Mouse (Mus musculus): ENCODE measurements around the gene Qrfp.

The Qrfp gene

GRCm38 (mm10) chr2:31770781-31771441 lies 39.5 kb downstream of the Qrfp start:
- DNase-seq (ENCODE audit: low spot score in 2 of 2), result peak; percentile 26 to 39

GRCm38 (mm10) chr2:31769631-31770111 lies 40.7 kb downstream of the Qrfp start:
- no peak for DNase-seq (ENCODE audit: low spot score in 2 of 2)

DNA sequence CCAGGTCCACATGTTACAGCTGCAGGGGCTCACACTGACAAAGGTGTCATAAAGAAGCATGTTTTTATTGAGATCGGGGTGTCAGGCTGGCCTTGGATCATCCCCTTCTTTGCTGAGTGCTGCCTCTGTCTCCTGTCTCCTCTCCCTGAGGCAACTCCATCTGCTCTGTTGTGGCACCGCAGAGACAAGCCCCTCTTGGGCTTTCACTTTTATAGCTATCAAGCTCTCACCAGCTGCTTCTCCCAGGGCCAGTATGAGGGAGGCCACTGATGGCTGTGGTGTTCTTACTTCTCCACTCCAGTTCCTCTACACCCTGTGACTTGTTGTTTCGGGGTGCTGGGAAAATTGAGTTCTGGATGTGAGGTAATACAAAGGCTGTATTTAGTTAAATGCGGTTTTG lies 41.3 kb downstream of the Qrfp start:
- no peak for DNase-seq (ENCODE audit: low spot score in 2 of 2)

- no peak for DNase-seq (ENCODE audit: low spot score in 2 of 2)
These were observed 42.6 kb downstream of the Qrfp start for GRCm38 (mm10) chr2:31767815-31768214.

GRCm38 (mm10) chr2:31767104-31767503 lies 43.3 kb downstream of the Qrfp start:
- DNase-seq (ENCODE audit: low spot score in 2 of 2), result no peak

DNA sequence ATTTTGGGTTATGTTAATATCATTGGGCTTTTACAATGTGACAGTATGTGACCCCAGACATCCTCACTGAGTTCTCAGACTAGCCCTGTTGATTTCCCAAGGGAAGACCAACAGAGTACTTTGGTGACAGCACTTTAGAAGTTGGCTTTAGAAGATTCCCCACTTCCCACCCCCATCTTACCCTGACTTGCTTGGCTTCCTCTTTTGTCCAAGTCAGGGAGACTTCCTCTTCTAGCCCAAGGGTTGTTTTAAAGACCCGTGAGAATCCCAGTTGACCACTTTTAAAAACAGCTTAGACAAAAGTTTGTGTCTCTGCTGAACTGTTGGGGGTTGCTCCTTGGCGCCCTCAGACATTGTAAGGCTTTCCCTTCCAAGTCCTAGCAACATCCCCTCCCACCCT lies 47.1 kb downstream of the Qrfp start:
- no peak for DNase-seq (ENCODE audit: low spot score in 2 of 2)

DNA sequence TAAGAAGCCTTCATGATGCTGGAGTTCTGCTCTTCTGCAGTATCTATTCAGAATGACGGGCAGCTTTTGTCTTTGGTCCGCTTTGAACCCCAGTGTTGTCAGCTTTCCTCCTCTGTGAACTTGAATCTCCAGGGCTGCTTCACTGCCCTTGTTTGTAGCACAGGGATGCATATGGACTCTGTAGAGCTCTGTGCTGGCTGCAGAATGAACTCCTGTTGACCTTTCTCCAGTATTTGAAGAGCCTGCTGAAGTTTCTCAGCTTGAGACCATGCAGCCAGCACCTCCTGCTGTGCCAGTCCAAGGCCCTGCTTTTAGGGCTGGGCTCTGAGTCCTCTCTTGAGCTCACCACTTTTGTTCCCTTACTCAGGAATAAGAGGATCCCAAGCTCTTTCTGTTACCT lies 47.5 kb downstream of the Qrfp start:
- DNase-seq (ENCODE audit: low spot score in 2 of 2), result no peak

DNA sequence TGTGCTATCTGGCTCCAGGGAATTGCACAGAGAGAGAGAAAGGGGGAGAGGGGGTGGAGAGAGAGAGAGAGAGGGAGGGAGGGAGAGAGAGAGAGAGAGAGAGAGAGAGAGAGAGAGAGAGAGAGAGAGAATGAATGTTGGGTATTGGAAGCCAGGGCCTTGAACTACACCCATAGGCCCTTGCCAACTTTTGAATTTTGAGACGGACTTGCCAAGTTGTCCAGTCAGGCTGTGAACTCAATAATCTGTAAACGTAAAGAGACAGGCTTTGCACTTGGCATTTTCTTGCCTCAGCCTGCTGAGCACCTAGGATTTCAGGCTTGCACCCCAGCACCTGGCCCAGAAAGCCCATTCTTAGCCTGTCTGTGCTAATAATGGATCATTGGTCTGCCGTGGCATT lies 48.2 kb downstream of the Qrfp start:
- DNase-seq (ENCODE audit: low spot score in 2 of 2), result no peak

- no peak for DNase-seq (ENCODE audit: low spot score in 2 of 2)
These were observed 48.8 kb downstream of the Qrfp start for GRCm38 (mm10) chr2:31761585-31761984.

- DNase-seq (ENCODE audit: low spot score in 2 of 2), result no peak
These were observed 49.3 kb downstream of the Qrfp start for GRCm38 (mm10) chr2:31761115-31761531.

GRCm38 (mm10) chr2:31760486-31760885 lies 49.9 kb downstream of the Qrfp start:
- no peak for DNase-seq (ENCODE audit: low spot score in 2 of 2)

DNA sequence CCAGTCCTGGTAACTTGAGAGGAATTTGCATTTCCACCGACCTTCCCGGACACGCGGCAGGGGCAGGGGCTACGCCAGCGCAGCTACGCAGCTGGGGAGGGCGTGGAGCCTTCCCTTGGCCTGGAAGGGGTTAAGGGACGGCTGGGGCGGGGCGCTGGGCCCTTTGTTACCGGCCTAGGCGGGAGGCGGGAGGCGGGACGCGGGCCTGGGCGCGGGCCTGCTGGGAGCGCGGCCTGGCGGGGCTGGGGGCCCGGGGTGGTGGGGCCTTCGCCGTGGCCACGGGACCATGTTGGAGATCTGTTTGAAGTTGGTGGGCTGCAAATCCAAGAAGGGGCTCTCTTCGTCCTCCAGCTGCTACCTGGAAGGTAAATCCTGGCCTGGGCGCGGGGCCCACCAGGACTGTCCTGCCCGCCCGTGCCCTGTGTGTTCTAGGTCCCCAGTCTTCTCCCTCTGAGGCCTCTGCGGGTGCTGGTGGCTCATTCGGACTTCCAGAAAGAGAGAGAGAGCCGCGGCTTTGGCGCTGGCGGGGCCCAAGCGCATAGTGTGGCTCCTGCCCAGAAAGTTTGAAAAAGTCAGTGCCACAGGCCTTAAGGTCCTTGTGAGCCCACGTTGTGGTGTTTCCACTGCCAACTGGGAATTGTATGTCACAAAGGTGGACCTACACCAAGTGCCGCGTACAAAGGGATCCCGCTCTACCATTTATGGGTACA lies 50.5 kb downstream of the Qrfp start:
- peak; percentile 43 to 52 for DNase-seq (ENCODE audit: low spot score in 2 of 2)

- no peak for DNase-seq (ENCODE audit: low spot score in 2 of 2)
These were observed 51.4 kb downstream of the Qrfp start for GRCm38 (mm10) chr2:31758966-31759365.

DNA sequence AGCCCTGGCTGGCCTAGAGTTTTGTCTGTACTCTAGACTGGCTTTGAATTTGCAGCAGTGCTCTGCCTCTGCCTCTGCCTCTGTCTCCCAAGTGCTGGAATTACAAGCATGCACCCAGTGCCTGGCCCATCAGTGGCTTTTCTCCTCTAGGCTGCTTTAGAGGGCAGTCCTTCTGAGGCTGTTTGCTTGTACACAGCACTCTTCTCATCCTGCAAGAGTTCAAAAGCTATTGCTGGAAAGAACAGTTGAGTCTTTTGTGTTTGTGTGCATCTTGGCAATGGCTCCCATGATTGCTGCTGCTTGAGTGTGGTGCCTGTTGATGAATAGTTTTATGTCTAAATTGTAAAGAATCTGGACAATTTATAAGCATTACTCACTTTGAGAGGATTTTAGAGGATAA lies 52.9 kb downstream of the Qrfp start:
- no peak for DNase-seq (ENCODE audit: low spot score in 2 of 2)
